Mouse (Mus musculus): ENCODE data around the gene Olfr360. TPM values are rescaled to one million over a fixed set of nuclear protein-coding genes. Genes with fewer than 3 reads are reported as not detected.

Olfr360 gene
- polyA plus RNA-seq (2014; fragmentation: Illumina TruSeq; extraction: RNeasy Lipid Tissue Mini Kit (QIAGEN cat#74804); ENCODE audit: low read depth, low replicate concordance), result not detected

GRCm38 (mm10) chr2:37065446-37065845, at the start of gene Olfr360:
TSS of gene Olfr360 (plus strand) at chr2:37065746.

GRCm38 (mm10) chr2:37089190-37089589, 23.6 kb downstream of the Olfr360 start, which contains the start of gene Olfr361:
TSS of gene Olfr361 (minus strand) at chr2:37089290.

GRCm38 (mm10) chr2:37117810-37118209, 52.3 kb downstream of the Olfr360 start, which contains the start of gene Olfr362:
TSS of gene Olfr362 (minus strand) at chr2:37117910.

Other genes starting within 250 kb of the Olfr360 start
- gene Olfr3, start 248.7 kb upstream of the Olfr360 start, polyA plus RNA-seq (2014; fragmentation: Illumina TruSeq; extraction: RNeasy Lipid Tissue Mini Kit (QIAGEN cat#74804); ENCODE audit: low read depth, low replicate concordance), result not detected
- gene Olfr350, start 219.4 kb upstream of the Olfr360 start, polyA plus RNA-seq (2014; fragmentation: Illumina TruSeq; extraction: RNeasy Lipid Tissue Mini Kit (QIAGEN cat#74804); ENCODE audit: low read depth, low replicate concordance), result not detected
- not detected for gene Olfr351, start 203.1 kb upstream of the Olfr360 start, polyA plus RNA-seq (2014; fragmentation: Illumina TruSeq; extraction: RNeasy Lipid Tissue Mini Kit (QIAGEN cat#74804); ENCODE audit: low read depth, low replicate concordance)
- gene Olfr352, start 197.3 kb upstream of the Olfr360 start, polyA plus RNA-seq (2014; fragmentation: Illumina TruSeq; extraction: RNeasy Lipid Tissue Mini Kit (QIAGEN cat#74804); ENCODE audit: low read depth, low replicate concordance), result not detected
- not detected for gene Olfr353, start 172.8 kb upstream of the Olfr360 start, polyA plus RNA-seq (2014; fragmentation: Illumina TruSeq; extraction: RNeasy Lipid Tissue Mini Kit (QIAGEN cat#74804); ENCODE audit: low read depth, low replicate concordance)
- not detected for gene Olfr354, start 160.1 kb upstream of the Olfr360 start, polyA plus RNA-seq (2014; fragmentation: Illumina TruSeq; extraction: RNeasy Lipid Tissue Mini Kit (QIAGEN cat#74804); ENCODE audit: low read depth, low replicate concordance)
- gene Olfr355, start 136.8 kb upstream of the Olfr360 start, polyA plus RNA-seq (2014; fragmentation: Illumina TruSeq; extraction: RNeasy Lipid Tissue Mini Kit (QIAGEN cat#74804); ENCODE audit: low read depth, low replicate concordance), result not detected
- not detected for gene Olfr356, start 128.6 kb upstream of the Olfr360 start, polyA plus RNA-seq (2014; fragmentation: Illumina TruSeq; extraction: RNeasy Lipid Tissue Mini Kit (QIAGEN cat#74804); ENCODE audit: low read depth, low replicate concordance)
- not detected for gene Olfr357, start 71.9 kb upstream of the Olfr360 start, polyA plus RNA-seq (2014; fragmentation: Illumina TruSeq; extraction: RNeasy Lipid Tissue Mini Kit (QIAGEN cat#74804); ENCODE audit: low read depth, low replicate concordance)
- gene Olfr358, start 56.4 kb upstream of the Olfr360 start, polyA plus RNA-seq (2014; fragmentation: Illumina TruSeq; extraction: RNeasy Lipid Tissue Mini Kit (QIAGEN cat#74804); ENCODE audit: low read depth, low replicate concordance), result not detected
- not detected for gene Olfr361, start 23.5 kb downstream of the Olfr360 start, polyA plus RNA-seq (2014; fragmentation: Illumina TruSeq; extraction: RNeasy Lipid Tissue Mini Kit (QIAGEN cat#74804); ENCODE audit: low read depth, low replicate concordance)
- gene Olfr362, start 52.2 kb downstream of the Olfr360 start, polyA plus RNA-seq (2014; fragmentation: Illumina TruSeq; extraction: RNeasy Lipid Tissue Mini Kit (QIAGEN cat#74804); ENCODE audit: low read depth, low replicate concordance), result not detected
- gene Olfr364-ps1, start 73.6 kb downstream of the Olfr360 start, polyA plus RNA-seq (2014; fragmentation: Illumina TruSeq; extraction: RNeasy Lipid Tissue Mini Kit (QIAGEN cat#74804); ENCODE audit: low read depth, low replicate concordance), result not detected
- gene Olfr365, start 122.5 kb downstream of the Olfr360 start, polyA plus RNA-seq (2014; fragmentation: Illumina TruSeq; extraction: RNeasy Lipid Tissue Mini Kit (QIAGEN cat#74804); ENCODE audit: low read depth, low replicate concordance), result not detected
- not detected for gene Olfr366, start 145.8 kb downstream of the Olfr360 start, polyA plus RNA-seq (2014; fragmentation: Illumina TruSeq; extraction: RNeasy Lipid Tissue Mini Kit (QIAGEN cat#74804); ENCODE audit: low read depth, low replicate concordance)